Mouse (Mus musculus) intestine, embryonic 14.5 days (tissue): ENCODE measurements around the gene Dennd2c. TPM values are rescaled to one million over a fixed set of nuclear protein-coding genes. Genes with fewer than 3 reads are reported as not detected.

Experiments used
- ATAC-seq: fragments of 200-750 bp; cut with Nextera tagmentation; replicated peaks from 2 replicates; pipeline ENCODE4 v1.8.0; 2017; ENCODE audit warnings: low read depth, moderate number of reproducible peaks, moderate TSS enrichment, moderate library complexity; ENCODE audit not compliant: low FRiP score, low TSS enrichment
- DNase-seq: peaks from one replicate; pipeline ENCODE4 v3.0.0-alpha.2; 2018; ENCODE audit warnings: low spot score
- H3K27ac ChIP-seq: fragments of 300-500 bp; sonication (generic); 2 replicates; pipeline ENCODE4 v1.5.1; 2014; ENCODE audit warnings: low read depth, mild to moderate bottlenecking, control low read depth
- H3K27me3 ChIP-seq: fragments of 300-500 bp; sonication (generic); replicated peaks from 2 replicates; pipeline ENCODE4 v1.6.1; 2014; ENCODE audit warnings: low read length, control low read depth; ENCODE audit not compliant: control insufficient read depth, insufficient read depth
- H3K36me3 ChIP-seq: fragments of 300-500 bp; sonication (generic); 2 replicates; pipeline ENCODE4 v1.6.1; 2014; ENCODE audit warnings: low read length, control low read depth; ENCODE audit not compliant: control insufficient read depth, insufficient read depth
- H3K4me1 ChIP-seq: fragments of 300-500 bp; sonication (generic); replicated peaks from 2 replicates; pipeline ENCODE4 v1.6.1; 2014; ENCODE audit warnings: low read length, control low read depth, mixed read lengths; ENCODE audit not compliant: control insufficient read depth, insufficient read depth
- H3K4me2 ChIP-seq: fragments of 300-500 bp; sonication (generic); 2 replicates; pipeline ENCODE4 v1.6.1; 2014; ENCODE audit warnings: low read length
- H3K4me3 ChIP-seq: fragments of 300-500 bp; sonication (generic); 2 replicates; pipeline ENCODE4 v1.5.1; 2014; ENCODE audit warnings: low read depth, low read length, control low read depth, mixed read lengths
- H3K9ac ChIP-seq: fragments of 300-500 bp; sonication (generic); 2 replicates; pipeline ENCODE4 v1.6.1; 2014; ENCODE audit warnings: mild to moderate bottlenecking, low read length
- H3K9me3 ChIP-seq: fragments of 300-500 bp; sonication (generic); 2 replicates; pipeline ENCODE4 v1.6.1; 2016; ENCODE audit warnings: low read length, control low read depth; ENCODE audit not compliant: control insufficient read depth
- WGBS: fragments of 180-500 bp; shearing (Covaris S2); extraction: QIAGEN DNeasy Blood & Tissue Kit; methylation state at CpG from one replicate; pipeline ENCODE4 v1.1.7; 2014; 5-methylcytosine and 5-hydroxymethylcytosine counted together
- polyA plus RNA-seq: library from polyadenylated mRNA; unstranded; fragments of >200 nt; fragmentation: Nextera tagmentation; extraction: Ambion mirVana; gene quantifications from 2 replicates; pipeline ENCODE4 v1.2.1, GENCODE M21; 2014

The Dennd2c gene
- polyA plus RNA-seq, 1 experiment from 2014 or later = 3.4 TPM

- Histone ChIP-seq H3K9ac (no peak overlapping the region), H3K36me3 (no peaks in the 10 kb centered on the region), H3K27me3 (no peaks in the 10 kb centered on the region), H3K4me1 (no peaks in the 10 kb centered on the region), H3K9me3 (no peaks in the 10 kb centered on the region), H3K4me3 (no peak overlapping the region), H3K4me2 (no peak overlapping the region), H3K27ac (no peak overlapping the region)
- ATAC-seq (no peak), DNase-seq (no peak)
- 88% methylated on average over 10 of the region's 10 CpGs for WGBS
These were observed 40.0 kb downstream of the Dennd2c start for GRCm38 (mm10) chr3:103142366-103142765.

- Histone ChIP-seq H3K36me3 (no peaks in the 10 kb centered on the region), H3K9ac (no peak overlapping the region), H3K4me3 (no peak overlapping the region), H3K4me1 (no peaks in the 10 kb centered on the region), H3K27me3 (no peaks in the 10 kb centered on the region), H3K27ac (no peak overlapping the region), H3K4me2 (no peak overlapping the region), H3K9me3 (no peaks in the 10 kb centered on the region)
- DNase-seq (no peak), ATAC-seq (no peak)
- 79% methylated on average over 2 of the region's 2 CpGs for WGBS
These were observed 42.9 kb downstream of the Dennd2c start for GRCm38 (mm10) chr3:103145336-103145735.

- ATAC-seq (no peak), DNase-seq (no peak)
- H3K36me3 ChIP-seq = 0 out of 2 replicates have a peak, but pooled peaks cover 3% of the 10 kb centered on the region
- no peak overlapping the region for H3K27ac ChIP-seq
- 75% methylated on average over 4 of the region's 4 CpGs for WGBS
- H3K4me1 ChIP-seq = no peaks in the 10 kb centered on the region
- no peaks in the 10 kb centered on the region for H3K27me3 ChIP-seq
- H3K4me3 ChIP-seq = no peak overlapping the region
- no peaks in the 10 kb centered on the region for H3K9me3 ChIP-seq
- H3K9ac ChIP-seq = no peak overlapping the region
- no peak overlapping the region for H3K4me2 ChIP-seq
These were observed 43.4 kb downstream of the Dennd2c start for GRCm38 (mm10) chr3:103145791-103146190.

- Histone ChIP-seq H3K9me3 (no peaks in the 10 kb centered on the region), H3K4me3 (no peak overlapping the region), H3K9ac (no peak overlapping the region), H3K4me1 (no peaks in the 10 kb centered on the region), H3K27ac (no peak overlapping the region), H3K4me2 (no peak overlapping the region), H3K36me3 (0 out of 2 replicates have a peak, but pooled peaks cover 4% of the 10 kb centered on the region), H3K27me3 (no peaks in the 10 kb centered on the region)
- 62% methylated on average over 23 of the region's 23 CpGs for WGBS
- DNase-seq (no peak), ATAC-seq (no peak)
These were observed 44.1 kb downstream of the Dennd2c start for GRCm38 (mm10) chr3:103146330-103147166.

GRCm38 (mm10) chr3:103147775-103148174 lies 45.4 kb downstream of the Dennd2c start:
- Histone ChIP-seq H3K4me3 (no peak overlapping the region), H3K4me1 (no peaks in the 10 kb centered on the region), H3K9ac (no peak overlapping the region), H3K36me3 (0 out of 2 replicates have a peak, but pooled peaks cover 4% of the 10 kb centered on the region), H3K27ac (no peak overlapping the region), H3K4me2 (no peak overlapping the region), H3K9me3 (no peaks in the 10 kb centered on the region), H3K27me3 (no peaks in the 10 kb centered on the region)
- WGBS = 86% methylated on average over 4 of the region's 4 CpGs
- ATAC-seq = no peak
- no peak for DNase-seq

GRCm38 (mm10) chr3:103148941-103149340 lies 46.5 kb downstream of the Dennd2c start:
- Histone ChIP-seq H3K9ac (no peak overlapping the region), H3K27ac (no peak overlapping the region), H3K9me3 (no peaks in the 10 kb centered on the region), H3K36me3 (peaks cover 14% of the 10 kb centered on the region; the same call in 1 of the 2 replicates), H3K4me2 (no peak overlapping the region), H3K4me1 (no peaks in the 10 kb centered on the region), H3K4me3 (no peak overlapping the region), H3K27me3 (no peaks in the 10 kb centered on the region)
- ATAC-seq (no peak), DNase-seq (peak; percentile 36)
- 86% methylated on average over 10 of the region's 10 CpGs for WGBS

- Histone ChIP-seq H3K36me3 (peaks cover 27% of the 10 kb centered on the region; the same call in 1 of the 2 replicates), H3K4me1 (no peaks in the 10 kb centered on the region), H3K27ac (no peak overlapping the region), H3K4me2 (no peak overlapping the region), H3K27me3 (no peaks in the 10 kb centered on the region), H3K9me3 (no peaks in the 10 kb centered on the region), H3K4me3 (no peak overlapping the region), H3K9ac (no peak overlapping the region)
- ATAC-seq (no peak), DNase-seq (no peak)
These were observed 51.4 kb downstream of the Dennd2c start for GRCm38 (mm10) chr3:103153761-103154160.

- no peak for ATAC-seq
- no peak overlapping the region for H3K27ac ChIP-seq
- H3K9ac ChIP-seq = no peak overlapping the region
- H3K9me3 ChIP-seq = no peaks in the 10 kb centered on the region
- no peak for DNase-seq
- H3K36me3 ChIP-seq = peaks cover 10% of the 10 kb centered on the region; the same call in 1 of the 2 replicates
- H3K27me3 ChIP-seq = no peaks in the 10 kb centered on the region
- 47% methylated on average over 3 of the region's 3 CpGs for WGBS
- no peak overlapping the region for H3K4me2 ChIP-seq
- no peaks in the 10 kb centered on the region for H3K4me1 ChIP-seq
- H3K4me3 ChIP-seq = no peak overlapping the region
These were observed 57.0 kb downstream of the Dennd2c start for GRCm38 (mm10) chr3:103159232-103159900.
